Mouse (Mus musculus): ENCODE measurements around the gene Slco3a1.

- TF ChIP-seq CTCF (conservative IDR thresholded peaks at IDR 0.05; ENCODE audit: insufficient read depth, insufficient read length, low read depth, low read length) (no peak), POLR2A (IDR thresholded peaks at IDR 0.05; ENCODE audit: low read depth, low read length) (no peak)
These were observed 95.9 kb downstream of the Slco3a1 start for GRCm38 (mm10) chr7:74458475-74459221.
